Mouse (Mus musculus): ENCODE measurements around the gene Tbl2. TPM values are rescaled to one million over a fixed set of nuclear protein-coding genes. Genes with fewer than 3 reads are reported as not detected.

Tbl2 gene
- polyA plus RNA-seq (2015; fragmentation: Nextera tagmentation; extraction: Ambion mirVana) = 29.0 and 32.5 TPM in 2 replicates

DNA sequence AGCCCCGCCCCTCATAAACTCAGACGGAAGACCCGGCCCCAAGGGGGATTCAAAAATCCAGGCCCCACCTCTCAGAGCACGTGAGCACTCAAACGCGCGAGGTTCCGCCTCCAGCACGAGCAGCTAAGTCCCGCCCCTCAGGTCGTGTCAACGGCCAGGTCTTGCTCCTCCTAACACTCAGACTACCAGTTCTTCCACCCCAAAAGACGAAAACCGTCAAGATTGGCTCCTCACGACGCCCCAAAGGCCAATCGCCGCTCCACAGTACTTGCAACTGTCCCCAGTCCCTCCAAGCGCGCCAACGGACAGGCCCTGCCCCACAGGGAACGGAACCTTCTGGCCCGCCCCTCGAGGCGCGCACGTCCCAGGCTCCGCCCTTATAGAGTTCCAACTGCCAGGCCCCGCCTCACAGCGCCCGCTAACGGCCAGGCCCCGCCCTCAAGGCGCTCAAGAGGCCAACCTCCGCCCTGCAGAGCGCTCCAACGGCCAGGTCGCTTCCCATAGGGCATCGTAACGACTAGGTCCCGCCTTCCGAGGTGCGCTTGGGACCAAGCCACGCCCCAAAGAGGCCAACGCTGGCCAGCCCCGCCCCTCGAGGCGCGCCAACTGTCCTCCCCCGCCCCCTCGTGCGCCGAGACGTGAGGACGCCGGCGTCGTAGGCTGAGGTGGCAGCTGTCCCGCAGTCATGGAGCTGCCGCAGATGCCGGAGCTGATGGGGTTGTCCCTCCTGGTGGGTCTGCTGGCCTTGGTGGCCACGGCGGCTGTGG is at the start of gene Tbl2:
Gene Tbl2 (plus strand): TSS at position 605 of the 767 bp plus-strand sequence.
- Histone ChIP-seq H3K9me3 (no peaks in the 10 kb centered on the region), H3K9ac (peak within 1 kb of the TSS; percentile 84), H3K36me3 (peaks cover 19% of the 10 kb centered on the region), H3K27ac (peak within 1 kb of the TSS; percentile 90), H3K27me3 (no peaks in the 10 kb centered on the region), H3K4me2 (replicated peaks) (peak within 1 kb of the TSS; percentile 76), H3K4me3 (peak within 1 kb of the TSS; percentile 86), H3K4me1 (peaks cover 12% of the 10 kb centered on the region)
- peak; percentile 97 for ATAC-seq (ENCODE audit: low FRiP score, low read depth)
- under 1% methylated on average over 63 of the region's 63 CpGs for WGBS

DNA sequence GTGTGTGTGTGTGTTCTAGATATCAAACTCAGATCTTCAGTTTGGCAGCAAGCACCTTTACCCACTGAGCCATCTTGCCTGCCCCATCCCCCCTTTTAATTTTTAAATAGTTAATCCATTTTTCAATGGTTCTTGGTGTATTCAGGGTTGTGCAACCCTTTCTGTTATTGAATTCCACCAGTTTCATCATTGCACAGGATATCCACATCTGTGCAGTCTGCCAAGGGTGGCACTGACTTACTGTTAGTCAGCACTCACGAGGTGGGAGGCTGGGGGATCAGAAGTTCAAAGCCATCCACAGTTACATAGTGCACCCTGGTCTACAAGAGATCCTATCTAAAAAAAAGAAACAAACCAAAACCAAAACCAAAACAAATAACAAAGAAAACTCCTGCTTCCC is 48.5 kb upstream of the Tbl2 start:
- Histone ChIP-seq H3K27me3 (peaks cover 16% of the 10 kb centered on the region), H3K9ac (no peak overlapping the region), H3K4me2 (replicated peaks) (no peak overlapping the region), H3K4me1 (no peaks in the 10 kb centered on the region), H3K36me3 (no peaks in the 10 kb centered on the region), H3K9me3 (no peaks in the 10 kb centered on the region), H3K4me3 (no peak overlapping the region), H3K27ac (no peak overlapping the region)
- ATAC-seq (ENCODE audit: low FRiP score, low read depth) = no peak
- 75% methylated on average over 1 of the region's 1 CpGs for WGBS

DNA sequence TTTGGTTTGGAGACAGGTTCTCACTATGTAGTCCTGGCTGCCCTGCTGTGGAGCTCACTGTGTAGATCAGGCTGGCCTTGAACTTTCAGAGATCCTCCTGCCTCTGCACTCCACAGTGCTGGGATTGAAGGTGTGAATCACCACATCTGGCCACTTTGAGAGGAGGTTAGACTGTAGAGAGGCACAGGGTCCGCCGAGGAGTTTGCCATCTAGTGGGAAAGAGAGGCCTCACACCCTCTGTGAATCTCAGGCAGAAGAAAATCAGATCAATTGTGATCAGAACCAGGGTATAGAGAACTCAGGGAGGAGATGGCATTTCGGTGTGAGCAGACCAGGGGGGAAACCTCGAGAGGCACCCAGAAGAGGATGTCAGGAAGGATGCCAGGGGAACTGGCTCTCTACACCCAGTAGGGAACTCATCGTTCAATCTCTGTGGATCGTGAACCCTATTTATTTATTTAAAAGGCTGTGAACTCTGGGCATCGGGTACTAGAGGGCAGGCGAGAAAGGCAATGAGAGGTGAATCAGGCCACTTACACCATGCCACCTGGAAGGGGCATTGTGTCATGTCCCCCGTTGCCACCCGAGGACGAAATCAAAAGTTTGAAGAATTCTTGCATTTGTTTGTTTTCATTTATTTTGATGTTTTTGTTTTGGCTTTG is 45.3 kb upstream of the Tbl2 start:
- 66% methylated on average over 11 of the region's 11 CpGs for WGBS
- H3K27me3 ChIP-seq = peaks cover 44% of the 10 kb centered on the region
- no peak for ATAC-seq (ENCODE audit: low FRiP score, low read depth)
- H3K27ac ChIP-seq = no peak overlapping the region
- no peaks in the 10 kb centered on the region for H3K9me3 ChIP-seq
- no peaks in the 10 kb centered on the region for H3K36me3 ChIP-seq
- peaks cover 17% of the 10 kb centered on the region for H3K4me1 ChIP-seq
- H3K4me2 ChIP-seq (replicated peaks) = no peak overlapping the region
- H3K4me3 ChIP-seq = no peak overlapping the region
- H3K9ac ChIP-seq = no peak overlapping the region

DNA sequence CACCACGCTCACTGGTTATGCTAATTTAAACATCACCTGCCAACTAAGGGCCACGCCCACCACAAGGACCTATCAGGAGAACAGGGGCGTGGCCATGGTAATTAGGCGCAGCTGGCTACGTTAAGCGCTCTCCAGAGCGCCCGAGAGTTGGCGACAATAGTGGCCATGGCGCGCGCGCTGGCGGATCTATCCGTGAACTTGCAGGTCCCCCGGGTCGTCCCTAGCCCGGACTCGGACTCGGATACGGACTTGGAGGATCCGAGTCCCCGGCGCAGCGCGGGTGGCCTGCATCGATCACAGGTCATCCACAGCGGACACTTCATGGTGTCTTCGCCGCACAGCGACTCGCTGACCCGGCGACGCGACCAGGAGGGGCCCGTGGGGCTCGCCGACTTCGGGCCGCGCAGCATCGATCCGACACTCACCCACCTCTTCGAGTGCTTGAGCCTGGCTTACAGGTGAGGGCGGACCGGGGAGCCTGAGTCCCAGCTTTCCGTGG is 42.6 kb upstream of the Tbl2 start:
- Histone ChIP-seq H3K4me3 (peak overlapping the region; percentile 56), H3K9me3 (no peaks in the 10 kb centered on the region), H3K36me3 (no peaks in the 10 kb centered on the region), H3K9ac (peak overlapping the region; percentile 76), H3K4me1 (peaks cover 17% of the 10 kb centered on the region), H3K27ac (no peak overlapping the region), H3K27me3 (peaks cover 55% of the 10 kb centered on the region), H3K4me2 (replicated peaks) (peak overlapping the region; percentile 98)
- peak; percentile 84 for ATAC-seq (ENCODE audit: low FRiP score, low read depth)
- under 1% methylated on average over 48 of the region's 48 CpGs for WGBS

DNA sequence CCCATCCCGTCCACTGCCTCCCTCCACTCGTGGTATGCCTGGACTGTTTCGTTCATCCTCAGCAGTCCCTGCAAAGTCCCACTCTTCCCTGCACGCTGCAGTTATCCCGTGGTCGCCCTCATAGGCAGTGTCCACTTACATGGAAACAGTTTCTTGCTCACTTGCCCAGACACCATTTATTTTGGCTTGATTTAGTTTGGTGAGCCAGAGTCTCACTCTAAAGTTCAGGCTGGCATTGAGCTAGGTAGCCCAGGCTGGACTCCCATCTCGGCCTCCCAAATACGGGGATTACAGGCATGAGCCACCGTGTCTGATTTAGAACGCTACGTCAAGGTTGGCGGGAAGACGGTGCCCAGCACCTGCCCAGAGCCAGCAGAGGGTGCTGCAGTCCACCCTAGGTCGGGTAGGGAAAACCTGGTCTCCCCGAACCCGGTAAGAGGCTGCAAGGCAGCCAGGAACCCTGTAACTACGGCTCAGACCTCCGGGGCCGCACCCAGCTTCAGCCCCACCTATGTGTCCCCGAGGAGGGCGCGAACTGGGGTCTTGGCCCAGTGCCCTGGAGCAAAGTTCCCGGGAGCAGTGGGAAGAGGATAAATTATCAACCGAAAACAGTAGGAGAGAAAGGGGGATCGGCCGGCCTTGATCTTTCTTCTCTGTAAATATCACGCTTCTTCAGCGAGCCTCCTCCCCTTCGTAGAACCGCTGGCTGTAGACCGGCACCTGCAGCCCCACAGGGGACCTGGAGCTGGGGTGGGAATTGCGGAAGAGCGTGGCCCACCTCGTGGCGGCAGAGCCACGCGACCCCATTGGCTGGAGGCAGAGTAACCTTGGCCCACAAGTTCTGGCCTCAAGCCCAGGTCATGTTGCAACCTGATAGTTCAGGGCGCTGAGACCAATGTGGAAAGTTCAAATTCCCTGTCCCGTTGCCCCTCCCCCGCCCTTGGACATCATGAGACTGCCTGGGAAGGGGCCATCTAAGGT is 41.6 kb upstream of the Tbl2 start:
- peaks cover 55% of the 10 kb centered on the region for H3K27me3 ChIP-seq
- peak overlapping the region; percentile 56 for H3K4me3 ChIP-seq
- WGBS = 7% methylated on average over 40 of the region's 40 CpGs
- H3K36me3 ChIP-seq = no peaks in the 10 kb centered on the region
- H3K4me1 ChIP-seq = peaks cover 17% of the 10 kb centered on the region
- peak; percentile 30; the same call in 1 of the 2 replicates for ATAC-seq (ENCODE audit: low FRiP score, low read depth)
- no peak overlapping the region for H3K27ac ChIP-seq
- peak overlapping the region; percentile 76; the same call in 1 of the 2 replicates for H3K9ac ChIP-seq
- H3K9me3 ChIP-seq = no peaks in the 10 kb centered on the region
- peak overlapping the region; percentile 98 for H3K4me2 ChIP-seq (replicated peaks)

DNA sequence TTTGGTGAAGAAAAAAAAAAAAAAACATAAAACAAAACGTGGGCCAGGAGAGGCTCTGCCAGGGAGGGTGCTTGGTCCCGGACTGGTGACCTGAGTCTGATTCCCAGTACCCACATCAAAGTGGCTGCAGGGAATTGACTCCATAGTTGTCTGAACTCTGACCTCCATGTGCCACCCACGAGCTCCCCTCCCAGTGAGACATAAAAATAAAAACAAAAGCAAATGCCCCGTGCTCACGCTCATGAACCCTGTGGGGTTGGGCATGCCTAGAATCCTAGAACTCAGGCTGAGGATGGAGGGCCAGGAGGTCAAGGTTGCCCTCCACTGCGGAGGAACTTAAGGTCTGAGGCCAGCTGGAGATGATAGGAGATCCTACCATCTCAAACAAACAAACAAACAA is 40.4 kb upstream of the Tbl2 start:
- Histone ChIP-seq H3K36me3 (no peaks in the 10 kb centered on the region), H3K9me3 (no peaks in the 10 kb centered on the region), H3K9ac (no peak overlapping the region), H3K4me3 (no peak overlapping the region), H3K27me3 (peaks cover 55% of the 10 kb centered on the region), H3K27ac (no peak overlapping the region), H3K4me1 (peaks cover 17% of the 10 kb centered on the region), H3K4me2 (replicated peaks) (no peak overlapping the region)
- ATAC-seq (ENCODE audit: low FRiP score, low read depth) = no peak
- WGBS = 52% methylated on average over 6 of the region's 6 CpGs

DNA sequence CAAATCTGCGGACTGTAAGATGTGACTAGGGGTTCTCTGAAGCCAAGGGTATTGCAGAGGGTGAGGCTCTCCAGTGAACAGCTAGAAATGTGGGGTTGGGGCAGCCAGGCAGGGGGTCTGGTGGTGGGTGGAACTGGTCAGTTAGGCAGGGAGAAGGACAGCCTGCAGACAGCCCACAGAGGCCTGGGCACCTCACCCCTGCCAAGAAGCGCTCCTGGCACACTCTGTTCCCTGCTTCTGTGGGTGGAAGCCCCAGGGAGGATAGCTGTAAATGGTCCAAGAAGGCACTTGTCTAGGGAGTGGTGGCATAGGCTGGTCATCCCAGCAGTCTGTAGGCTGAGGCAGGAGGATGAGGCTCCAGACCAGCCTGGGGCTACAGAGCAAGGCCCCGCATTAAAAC is 40.0 kb upstream of the Tbl2 start:
- WGBS = 83% methylated on average over 3 of the region's 3 CpGs
- Histone ChIP-seq H3K36me3 (no peaks in the 10 kb centered on the region), H3K27ac (no peak overlapping the region), H3K4me1 (peaks cover 17% of the 10 kb centered on the region), H3K9me3 (no peaks in the 10 kb centered on the region), H3K4me2 (replicated peaks) (no peak overlapping the region), H3K27me3 (peaks cover 51% of the 10 kb centered on the region), H3K9ac (no peak overlapping the region), H3K4me3 (no peak overlapping the region)
- no peak for ATAC-seq (ENCODE audit: low FRiP score, low read depth)

DNA sequence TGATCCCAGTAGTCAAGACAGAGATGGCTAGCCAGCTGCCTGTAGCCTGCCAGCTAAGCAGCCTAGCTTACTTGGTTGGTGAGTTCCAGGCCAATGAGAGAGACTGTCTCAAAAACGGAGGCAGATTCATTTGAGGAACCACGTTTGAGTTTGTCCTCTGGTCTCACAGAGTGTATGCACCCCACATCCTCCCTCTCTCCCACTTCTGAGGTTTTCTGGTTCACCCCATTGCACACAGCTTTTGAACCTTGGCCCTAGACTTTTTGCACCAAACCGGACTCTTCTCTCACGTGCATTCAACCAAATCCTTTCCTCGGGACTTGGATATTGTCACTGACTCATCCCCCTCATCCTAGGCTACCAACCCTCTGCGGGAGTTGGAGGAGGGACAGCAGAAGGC is 39.5 kb upstream of the Tbl2 start:
- Histone ChIP-seq H3K4me3 (no peak overlapping the region), H3K4me1 (peaks cover 17% of the 10 kb centered on the region), H3K4me2 (replicated peaks) (no peak overlapping the region), H3K27me3 (peaks cover 51% of the 10 kb centered on the region), H3K27ac (no peak overlapping the region), H3K9ac (no peak overlapping the region), H3K36me3 (no peaks in the 10 kb centered on the region), H3K9me3 (no peaks in the 10 kb centered on the region)
- no peak for ATAC-seq (ENCODE audit: low FRiP score, low read depth)
- 75% methylated on average over 6 of the region's 6 CpGs for WGBS

DNA sequence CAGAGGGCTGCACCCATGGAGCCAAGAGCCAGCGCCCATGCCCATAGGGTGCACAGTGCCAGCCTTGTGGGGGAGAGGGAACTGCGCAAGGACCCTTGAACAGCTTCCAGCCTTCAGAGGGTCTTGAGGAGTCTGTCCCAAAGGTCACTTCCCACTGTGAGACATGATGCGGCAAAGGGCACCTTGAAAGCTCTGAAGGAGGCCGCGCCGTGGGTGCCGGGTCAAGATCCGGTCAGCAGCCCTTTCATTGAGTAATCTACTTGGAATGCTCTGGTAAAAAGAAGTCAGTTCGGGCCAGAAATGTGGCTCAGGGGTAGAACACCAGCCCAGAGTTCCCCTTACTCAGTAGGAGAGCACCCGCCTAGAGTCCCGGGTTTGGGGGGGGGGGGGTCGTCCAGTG is 35.7 kb upstream of the Tbl2 start:
- ATAC-seq (ENCODE audit: low FRiP score, low read depth) = no peak
- Histone ChIP-seq H3K9ac (no peak overlapping the region), H3K27ac (no peak overlapping the region), H3K4me2 (replicated peaks) (no peak overlapping the region), H3K4me1 (0 out of 2 replicates have a peak, but pooled peaks cover 3% of the 10 kb centered on the region), H3K36me3 (no peaks in the 10 kb centered on the region), H3K4me3 (no peak overlapping the region), H3K9me3 (no peaks in the 10 kb centered on the region), H3K27me3 (peaks cover 15% of the 10 kb centered on the region)
- 89% methylated on average over 12 of the region's 12 CpGs for WGBS

DNA sequence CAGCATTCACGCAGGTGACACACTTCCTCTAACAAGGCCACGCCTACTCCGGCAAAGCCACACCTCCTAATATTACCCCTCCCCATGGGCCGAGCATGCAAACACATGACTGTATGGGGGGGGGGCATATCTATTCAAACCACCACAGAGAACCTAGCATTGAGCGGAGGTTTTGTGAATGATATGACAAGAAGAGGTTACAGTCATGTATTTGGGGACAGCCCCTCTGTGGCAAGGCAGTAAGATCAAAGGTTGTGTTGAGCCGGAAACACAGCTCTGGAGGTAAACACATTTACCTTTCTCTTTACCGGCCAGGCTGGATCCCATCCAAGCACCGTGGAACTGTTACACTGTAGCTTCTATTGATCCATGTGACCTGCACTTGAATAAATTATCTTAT is 34.2 kb upstream of the Tbl2 start:
- H3K4me1 ChIP-seq = 0 out of 2 replicates have a peak, but pooled peaks cover 3% of the 10 kb centered on the region
- no peak overlapping the region for H3K9ac ChIP-seq
- H3K9me3 ChIP-seq = no peaks in the 10 kb centered on the region
- no peak overlapping the region for H3K4me3 ChIP-seq
- no peak overlapping the region for H3K27ac ChIP-seq
- no peak overlapping the region for H3K4me2 ChIP-seq (replicated peaks)
- no peak for ATAC-seq (ENCODE audit: low FRiP score, low read depth)
- 90% methylated on average over 8 of the region's 8 CpGs for WGBS
- peaks cover 8% of the 10 kb centered on the region for H3K27me3 ChIP-seq
- no peaks in the 10 kb centered on the region for H3K36me3 ChIP-seq

DNA sequence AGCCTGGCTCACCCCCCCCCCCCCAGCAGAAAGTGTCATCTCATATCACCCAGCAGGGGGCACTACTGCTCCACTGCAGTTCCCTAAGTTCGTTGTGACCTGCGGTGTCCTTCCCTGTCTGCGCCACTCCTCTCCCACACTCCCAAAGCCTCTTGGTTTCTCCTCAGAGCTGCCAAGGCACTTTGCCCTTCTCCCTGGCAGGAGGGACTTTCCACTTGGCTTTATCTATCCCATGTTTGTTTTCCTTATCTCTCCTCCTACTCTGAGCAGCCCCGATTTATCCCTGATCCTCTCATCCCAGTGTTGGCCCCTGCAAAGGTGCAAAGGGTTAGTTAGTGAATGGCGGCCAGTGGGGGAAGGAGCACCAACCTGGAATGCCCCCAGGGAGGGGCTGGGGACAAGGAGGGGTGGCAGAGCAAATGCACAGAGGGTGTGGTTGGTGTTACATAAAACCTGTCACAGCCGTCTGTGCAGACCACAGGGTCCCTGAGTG is 30.8 kb upstream of the Tbl2 start:
- Histone ChIP-seq H3K4me3 (no peak overlapping the region), H3K4me1 (0 out of 2 replicates have a peak, but pooled peaks cover 3% of the 10 kb centered on the region), H3K9ac (no peak overlapping the region), H3K9me3 (no peaks in the 10 kb centered on the region), H3K27me3 (peaks cover 37% of the 10 kb centered on the region), H3K27ac (no peak overlapping the region), H3K36me3 (no peaks in the 10 kb centered on the region), H3K4me2 (replicated peaks) (no peak overlapping the region)
- 0 out of 2 replicates have a peak, but pooled peaks have one; percentile 24 for ATAC-seq (ENCODE audit: low FRiP score, low read depth)
- 19% methylated on average over 6 of the region's 6 CpGs for WGBS
